Mouse (Mus musculus): ENCODE measurements around the gene Wdr44.

Wdr44 gene

DNA sequence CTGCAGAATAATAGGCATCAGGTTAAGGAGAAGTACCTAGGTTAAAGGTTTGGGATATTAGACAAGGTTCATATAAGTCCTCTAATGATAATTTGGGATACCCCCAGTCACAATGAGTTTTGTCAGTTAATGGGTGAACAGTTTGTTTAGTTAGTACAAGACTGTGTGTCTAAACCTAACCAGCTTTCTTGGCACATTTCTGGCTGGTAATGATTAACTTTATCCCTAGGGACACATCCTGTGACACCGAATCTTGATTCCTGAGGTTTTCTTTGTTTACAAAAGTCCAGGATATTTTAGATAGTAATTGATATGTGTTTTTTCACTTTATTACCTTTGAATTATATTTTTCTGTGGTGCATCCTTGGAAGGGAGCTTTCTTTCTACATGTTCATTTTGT is 148.1 kb downstream of the Wdr44 start:
- no peak for DNase-seq

Data from right cerebral cortex, postnatal 14 days (tissue).